Mouse (Mus musculus): ENCODE measurements around the gene Vcp.

DNA sequence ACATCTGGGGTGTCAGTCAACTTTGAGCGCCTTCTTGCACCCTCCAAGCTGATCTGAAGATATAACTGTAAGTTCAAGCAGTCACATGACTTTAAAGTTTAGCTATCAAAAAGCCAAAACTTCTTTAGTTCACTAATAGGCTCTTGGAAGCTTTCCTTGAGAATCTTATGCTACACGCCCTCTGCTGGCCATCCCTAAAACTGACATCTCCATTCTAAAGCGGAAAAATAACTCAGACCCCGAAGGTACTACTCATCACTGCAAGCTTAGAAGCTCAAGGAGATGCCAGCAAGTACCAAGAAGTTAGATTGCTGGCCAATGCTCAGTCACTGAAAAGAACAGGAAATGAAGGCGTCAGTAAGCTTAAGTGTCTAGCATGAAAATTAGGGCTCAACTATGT is 54.4 kb downstream of the Vcp start:
- TF ChIP-seq CTCF (IDR thresholded peaks at IDR 0.05; ENCODE audit: low read depth, low read length) (peak; percentile 10), EP300 (IDR thresholded peaks at IDR 0.05; ENCODE audit: insufficient read depth, low read depth, low read length) (no peak)

Measured in ES-Bruce4 (cell line).